Mouse (Mus musculus) adrenal gland, adult (tissue): ENCODE results near the gene Ankrd65.
"Not testable (repeated sequence)": the region's sequence is repeated elsewhere in the genome, so short reads cannot be mapped to it uniquely, and the experiment has no call there.

Experiments
- DNase-seq, 2 experiments: peaks; one replicate each; pipeline ENCODE4 v3.0.0; 2022 to 2023; ENCODE audit warnings: low spot score in 1 of 2; ENCODE audit not compliant: inconsistent age in 2 of 2

Gene Ankrd65

DNA sequence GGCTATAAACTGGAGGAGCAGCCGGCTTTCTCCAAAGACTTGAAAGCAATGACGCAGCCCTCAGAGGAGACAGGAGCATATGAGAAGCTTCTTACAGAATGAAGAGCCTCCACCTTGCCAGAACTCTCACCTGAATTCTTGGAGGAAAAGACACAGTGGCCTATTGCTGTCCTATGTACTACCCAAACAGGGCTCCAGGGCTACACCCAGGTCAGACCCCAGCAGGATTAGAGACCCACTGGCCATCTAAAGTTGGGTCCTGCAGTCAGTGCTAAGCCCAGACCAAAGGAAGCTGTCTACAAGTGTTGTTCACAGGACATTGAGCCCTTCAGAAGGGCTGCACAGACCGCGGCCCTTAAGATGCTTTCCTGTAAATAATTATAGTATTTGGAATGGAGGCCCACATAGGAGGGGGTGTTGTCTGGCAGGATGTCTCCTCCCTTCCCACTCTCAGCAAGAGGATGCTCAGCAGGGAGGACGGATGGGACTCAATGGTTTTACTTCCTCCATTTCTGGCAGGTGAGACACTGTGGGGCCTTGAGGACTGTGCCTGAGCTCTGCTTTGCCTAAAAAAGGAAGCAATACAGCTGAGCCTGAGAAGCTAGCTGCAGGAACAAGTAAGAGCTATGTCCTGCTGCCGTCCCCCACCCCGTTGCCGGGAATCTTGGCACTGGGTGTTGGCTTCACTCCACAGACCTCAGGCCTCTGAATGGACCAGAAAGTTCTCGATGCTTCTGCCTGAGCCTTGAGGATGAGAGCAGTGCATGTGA is 15.1 kb upstream of the Ankrd65 start:
- peak; percentile 71 to 74 for DNase-seq

DNA sequence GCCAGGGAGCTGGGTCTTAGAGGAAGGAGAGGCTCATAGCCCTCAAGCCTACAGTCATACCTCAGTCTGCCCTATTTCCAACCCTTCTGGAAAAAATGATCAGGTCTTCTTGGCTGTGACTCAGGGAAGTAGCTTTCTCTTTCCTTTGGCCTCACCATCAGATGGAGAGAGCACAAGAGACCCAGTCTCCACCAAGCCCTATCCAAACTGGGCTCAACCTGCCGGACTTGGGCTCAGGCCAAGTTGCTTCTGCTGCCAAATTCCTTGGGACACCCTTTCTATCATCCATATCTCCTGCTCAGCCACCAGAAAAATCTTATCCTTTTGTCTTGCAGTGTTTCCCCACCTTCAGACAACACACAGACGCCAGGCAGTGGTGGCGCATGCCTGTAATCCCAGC is 14.4 kb upstream of the Ankrd65 start:
- peak; percentile 53 to 73 for DNase-seq

- peak; percentile 44 to 53 for DNase-seq
These were observed 13.4 kb upstream of the Ankrd65 start for GRCm38 (mm10) chr4:155776704-155777335.

DNA sequence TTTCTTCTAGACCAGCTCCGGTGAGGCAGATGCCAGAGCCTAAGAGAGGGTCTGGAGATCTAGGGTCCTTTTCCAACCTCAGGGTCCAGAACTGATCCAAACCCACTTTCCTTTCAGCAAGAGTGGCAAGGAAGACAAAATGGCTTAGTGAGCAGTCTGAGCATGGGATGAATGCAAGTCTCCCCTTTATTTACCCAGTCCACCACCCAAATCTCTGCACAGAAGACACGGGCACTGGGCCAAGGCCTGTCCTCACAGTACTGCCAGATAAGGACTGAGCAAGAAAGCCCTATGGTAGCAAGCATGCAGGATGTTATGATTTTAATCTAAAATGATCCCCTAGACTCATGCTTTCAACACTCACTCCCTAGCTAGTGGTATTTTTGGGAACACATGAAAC is 12.4 kb upstream of the Ankrd65 start:
- DNase-seq = peak in 1 of 2 experiments; percentile 45

- no peak for DNase-seq
These were observed 10.7 kb upstream of the Ankrd65 start for GRCm38 (mm10) chr4:155779498-155779897.

DNA sequence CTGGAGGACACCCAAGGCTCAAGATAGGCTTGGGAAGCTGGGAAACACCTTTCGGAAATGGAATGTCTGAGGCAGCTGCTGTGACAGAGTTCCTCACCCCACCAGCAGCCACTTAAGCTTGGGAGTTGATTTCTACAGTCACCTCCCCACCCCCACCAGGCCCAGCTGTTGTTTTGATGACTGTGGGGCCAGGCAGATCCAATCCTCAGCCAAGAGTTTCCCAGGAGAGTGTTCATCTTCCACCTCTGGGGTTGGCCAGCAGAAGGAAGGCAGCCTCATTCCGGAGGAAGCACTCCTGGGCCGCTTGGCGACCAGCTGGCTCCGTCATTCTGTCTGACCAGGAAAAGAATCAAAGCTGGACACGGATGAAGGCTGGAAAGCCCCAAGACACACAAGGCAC is 9.3 kb upstream of the Ankrd65 start:
- peak; percentile 52 to 73 for DNase-seq

GRCm38 (mm10) chr4:155783486-155784080 is 6.7 kb upstream of the Ankrd65 start:
- DNase-seq = no peak

- DNase-seq = peak; percentile 84 to 94
These were observed 6.0 kb upstream of the Ankrd65 start for GRCm38 (mm10) chr4:155784081-155784701.

- no peak for DNase-seq
These were observed 5.0 kb upstream of the Ankrd65 start for GRCm38 (mm10) chr4:155785246-155785645.

DNA sequence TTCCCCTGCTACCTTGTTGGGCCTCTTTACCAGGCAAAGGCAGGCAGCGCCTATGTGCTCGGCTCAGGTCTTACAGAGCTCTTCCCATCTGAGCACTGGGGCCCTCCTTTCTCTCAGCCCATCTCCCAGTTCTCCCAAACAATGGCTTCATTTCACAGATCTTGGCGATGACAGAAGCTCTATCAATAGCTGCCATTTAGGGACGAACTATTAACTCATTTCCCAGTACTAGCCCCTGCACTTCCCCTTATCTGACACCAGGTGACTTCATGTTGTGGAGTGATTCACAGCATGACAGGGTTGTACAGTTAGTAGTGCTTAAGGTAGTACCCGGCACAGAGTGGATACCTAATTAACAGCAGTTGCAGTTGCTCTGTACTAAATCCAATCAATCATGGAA is 4.4 kb upstream of the Ankrd65 start, which contains the start of gene Tmem88b:
Gene Tmem88b, minus strand, starts transcription at position 56 of the 400 bp plus-strand sequence.
- peak in 1 of 2 experiments; percentile 25 for DNase-seq

DNA sequence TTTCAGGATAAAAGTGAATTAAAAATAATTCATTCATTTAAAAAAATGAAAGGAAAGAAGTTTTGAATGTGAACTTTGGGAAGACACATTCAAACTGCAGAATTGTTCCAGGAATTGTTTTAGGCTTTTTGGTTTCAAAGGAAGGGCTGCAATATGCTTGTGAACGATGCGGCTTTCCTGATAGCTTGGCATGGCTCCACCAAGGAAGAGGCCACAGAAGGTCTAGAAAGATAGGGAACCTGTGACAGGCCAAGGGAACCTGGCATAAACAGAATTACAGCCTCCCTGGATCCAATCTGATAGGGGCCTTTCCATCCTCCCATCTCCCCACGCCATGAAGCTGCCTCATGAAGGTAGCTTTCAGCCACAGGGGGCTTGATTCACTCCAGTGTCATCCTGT is 1.9 kb upstream of the Ankrd65 start:
- no peak for DNase-seq

GRCm38 (mm10) chr4:155788833-155789232 is 1.4 kb upstream of the Ankrd65 start:
- not testable (repeated sequence) for DNase-seq

- no peak for DNase-seq
These were observed 467 bp downstream of the Ankrd65 start for GRCm38 (mm10) chr4:155790650-155791161.

- DNase-seq = peak in 1 of 2 experiments; percentile 21
These were observed 1.1 kb downstream of the Ankrd65 start for GRCm38 (mm10) chr4:155791240-155791933.

- DNase-seq = no peak
These were observed 3.5 kb downstream of the Ankrd65 start for GRCm38 (mm10) chr4:155793730-155794129.

DNA sequence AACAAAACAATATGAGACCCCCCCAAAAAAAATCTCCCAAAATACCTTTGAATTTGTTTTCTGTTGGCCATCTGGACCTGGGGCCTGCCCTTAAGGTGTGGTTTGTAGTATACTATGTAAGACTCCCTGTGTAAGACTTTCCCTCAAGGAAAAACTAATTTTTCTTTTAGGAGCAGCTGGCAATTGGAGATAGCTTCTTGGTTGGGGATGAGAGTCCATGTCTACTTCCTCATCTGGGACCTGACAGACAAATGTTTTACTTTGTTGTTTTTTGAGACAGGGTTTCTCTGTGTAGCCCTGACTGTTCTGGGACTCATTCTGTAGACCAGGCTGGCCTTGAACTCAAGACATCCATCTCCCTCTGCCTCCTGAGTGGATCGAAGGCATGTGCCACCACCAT is 11.8 kb downstream of the Ankrd65 start:
- DNase-seq = peak in 1 of 2 experiments; percentile 18

DNA sequence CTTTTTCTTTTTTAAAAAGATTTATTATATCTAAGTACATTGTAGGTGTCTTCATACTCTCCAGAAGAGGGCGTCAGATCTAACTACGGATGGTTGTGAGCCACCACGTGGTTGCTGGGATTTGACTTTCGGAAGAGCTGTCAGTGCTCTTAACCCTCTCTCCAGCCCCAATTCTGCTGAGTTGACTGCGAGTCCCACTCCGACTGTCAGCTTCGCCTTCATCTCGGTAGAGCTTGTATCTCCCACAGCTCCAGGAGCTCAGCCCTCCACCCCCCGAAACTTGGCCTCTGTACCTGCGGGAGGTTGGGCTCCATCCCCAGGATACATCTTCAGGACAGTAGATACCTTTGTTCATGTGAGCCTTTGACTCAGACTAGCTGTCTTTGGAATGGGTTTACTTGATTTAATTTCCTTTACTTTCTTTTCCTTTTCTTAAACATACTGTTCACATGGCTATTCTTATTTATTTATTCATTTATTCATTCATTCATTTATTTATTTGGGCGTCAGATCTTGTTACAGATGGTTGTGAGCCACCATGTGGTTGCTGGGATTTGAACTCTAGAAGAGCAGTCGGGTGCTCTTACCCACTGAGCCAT is 12.6 kb downstream of the Ankrd65 start, which contains the start of gene Mrpl20:
Gene Mrpl20, plus strand, starts transcription at position 138 of the 599 bp plus-strand sequence.
- DNase-seq = peak in 1 of 2 experiments; percentile 54

DNA sequence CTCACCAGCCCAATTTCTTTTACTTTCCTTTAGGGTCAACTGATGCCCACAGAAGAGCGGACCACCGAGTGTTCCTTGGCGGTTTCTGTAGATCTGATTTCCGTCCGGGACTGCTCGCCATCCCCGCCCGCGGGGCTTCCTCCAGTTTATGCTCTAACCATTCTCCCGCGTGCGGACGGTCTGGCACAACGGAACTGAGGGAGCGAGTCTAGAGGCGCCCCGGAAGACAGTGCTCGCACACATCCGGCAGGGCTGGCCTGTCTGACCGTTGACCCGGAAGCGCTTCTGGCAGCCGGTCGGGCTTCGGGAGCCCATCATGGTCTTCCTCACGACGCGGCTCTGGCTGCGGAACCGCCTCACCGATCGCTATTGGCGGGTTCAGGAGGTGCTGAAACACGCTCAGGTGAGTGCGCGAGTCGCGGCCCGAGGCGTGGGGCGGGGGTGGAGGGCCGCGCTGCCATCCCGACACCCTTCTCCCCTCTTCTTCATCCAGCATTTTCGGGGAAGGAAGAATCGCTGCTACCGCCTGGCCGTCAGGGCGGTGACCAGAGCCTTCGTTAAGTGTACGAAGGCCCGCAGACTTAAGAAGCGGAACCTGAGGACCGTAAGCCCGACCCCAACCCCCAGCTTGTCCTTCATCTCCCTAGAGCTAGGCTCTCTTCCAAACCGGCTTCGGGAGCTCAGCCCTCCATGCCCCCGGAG is 13.3 kb downstream of the Ankrd65 start:
- peak; percentile 95 to 98 for DNase-seq

DNA sequence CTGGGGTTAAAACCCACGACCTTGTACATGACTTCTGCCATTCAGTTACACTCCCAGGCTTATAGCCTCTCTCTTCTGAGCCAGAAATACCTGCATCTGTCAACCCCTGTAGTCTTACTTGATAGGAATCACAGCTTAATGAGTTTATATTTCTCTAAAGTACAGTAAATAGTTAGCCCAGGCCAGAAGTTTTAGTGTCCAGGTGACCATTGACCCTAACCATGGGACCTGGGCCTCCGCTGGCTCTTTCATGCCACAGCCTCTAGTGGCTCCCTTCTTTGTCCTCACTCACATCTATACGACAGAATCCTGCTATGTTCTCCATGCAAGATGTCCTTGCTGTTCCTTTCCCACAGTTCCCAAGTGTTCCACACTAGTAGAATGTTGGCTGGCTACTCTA is 17.6 kb downstream of the Ankrd65 start:
- DNase-seq = no peak
